Mouse (Mus musculus): ENCODE results near the gene Olfr1425. TPM values are rescaled to one million over a fixed set of nuclear protein-coding genes. Genes with fewer than 3 reads are reported as not detected.

Olfr1425 gene
- total and polyA plus RNA-seq, 2 experiments from 2014 or later: not detected

GRCm38 (mm10) chr19:12025333-12025732 lies 52.2 kb downstream of the Olfr1425 start:
- no peak overlapping the region for H3K9ac ChIP-seq
- no peak for ATAC-seq
- H3K9me3 ChIP-seq (ENCODE audit: low read length): no peaks in the 10 kb centered on the region
- H3K4me2 ChIP-seq (ENCODE audit: low read depth): no peak overlapping the region
- no peak overlapping the region for H3K4me3 ChIP-seq (ENCODE audit: low read depth, low read length)
- TF ChIP-seq CTCF (IDR thresholded peaks at IDR 0.05; ENCODE audit: low read depth): no peak
- H3K4me1 ChIP-seq (ENCODE audit: insufficient read depth): no peaks in the 10 kb centered on the region
- WGBS: 87% methylated on average over 3 of the region's 3 CpGs
- H3K36me3 ChIP-seq (ENCODE audit: insufficient read depth): no peaks in the 10 kb centered on the region
- no peak for DNase-seq
- H3K27ac ChIP-seq (ENCODE audit: low read depth, low read length): no peak overlapping the region
- H3K27me3 ChIP-seq (ENCODE audit: insufficient read depth, low read length): no peaks in the 10 kb centered on the region

GRCm38 (mm10) chr19:12024149-12024548 lies 53.4 kb downstream of the Olfr1425 start:
- TF ChIP-seq CTCF (IDR thresholded peaks at IDR 0.05; ENCODE audit: low read depth): no peak
- no peak for ATAC-seq
- H3K27ac ChIP-seq (ENCODE audit: low read depth, low read length): no peak overlapping the region

More at GRCm38 (mm10) chr19:12024149-12024548, 53.4 kb downstream of the Olfr1425 start:
- no peak for DNase-seq
- H3K4me3 ChIP-seq (ENCODE audit: low read depth, low read length): no peak overlapping the region
- no peak overlapping the region for H3K4me2 ChIP-seq (ENCODE audit: low read depth)
- no peaks in the 10 kb centered on the region for H3K9me3 ChIP-seq (ENCODE audit: low read length)
- H3K9ac ChIP-seq: no peak overlapping the region
- no peaks in the 10 kb centered on the region for H3K36me3 ChIP-seq (ENCODE audit: insufficient read depth)
- H3K27me3 ChIP-seq (ENCODE audit: insufficient read depth, low read length): no peaks in the 10 kb centered on the region
- no peaks in the 10 kb centered on the region for H3K4me1 ChIP-seq (ENCODE audit: insufficient read depth)
- WGBS: 94% methylated on average over 4 of the region's 4 CpGs

Other genes with a start within 250 kb of the Olfr1425 start
- gene Olfr1417, start 238.5 kb downstream of the Olfr1425 start, total RNA-seq (2014; rRNA removed): not detected in 2 replicates
- gene Olfr1417, start 238.5 kb downstream of the Olfr1425 start, polyA plus RNA-seq (2015; fragmentation: Nextera tagmentation; extraction: Ambion mirVana): 0.10 TPM in 1 of 2 replicates, not detected in the other
- not detected in 2 replicates for gene Olfr1418, start 216.7 kb downstream of the Olfr1425 start, total RNA-seq (2014; rRNA removed)
- gene Olfr1418, start 216.7 kb downstream of the Olfr1425 start, polyA plus RNA-seq (2015; fragmentation: Nextera tagmentation; extraction: Ambion mirVana): not detected in 2 replicates
- not detected in 2 replicates for gene Olfr1419, start 202.6 kb downstream of the Olfr1425 start, total RNA-seq (2014; rRNA removed)
- not detected in 2 replicates for gene Olfr1419, start 202.6 kb downstream of the Olfr1425 start, polyA plus RNA-seq (2015; fragmentation: Nextera tagmentation; extraction: Ambion mirVana)
- gene Olfr1420, start 191.2 kb downstream of the Olfr1425 start, total RNA-seq (2014; rRNA removed): not detected in 2 replicates
- gene Olfr1420, start 191.2 kb downstream of the Olfr1425 start, polyA plus RNA-seq (2015; fragmentation: Nextera tagmentation; extraction: Ambion mirVana): not detected in 2 replicates
- gene Patl1, start 165.3 kb downstream of the Olfr1425 start, total RNA-seq (2014; rRNA removed): 7.2 and 12.1 TPM in 2 replicates
- gene Patl1, start 165.3 kb downstream of the Olfr1425 start, polyA plus RNA-seq (2015; fragmentation: Nextera tagmentation; extraction: Ambion mirVana): 7.7 and 11.8 TPM in 2 replicates
- gene Osbp, start 111.8 kb downstream of the Olfr1425 start, total RNA-seq (2014; rRNA removed): 27.3 and 30.3 TPM in 2 replicates
- gene Osbp, start 111.8 kb downstream of the Olfr1425 start, polyA plus RNA-seq (2015; fragmentation: Nextera tagmentation; extraction: Ambion mirVana): 2.3 and 3.1 TPM in 2 replicates
- gene Olfr1423, start 36.4 kb downstream of the Olfr1425 start, total RNA-seq (2014; rRNA removed): not detected in 2 replicates
- gene Olfr1423, start 36.4 kb downstream of the Olfr1425 start, polyA plus RNA-seq (2015; fragmentation: Nextera tagmentation; extraction: Ambion mirVana): not detected in 2 replicates
- gene Olfr1424, start 15.0 kb downstream of the Olfr1425 start, total RNA-seq (2014; rRNA removed): not detected in 2 replicates
- not detected in 2 replicates for gene Olfr1424, start 15.0 kb downstream of the Olfr1425 start, polyA plus RNA-seq (2015; fragmentation: Nextera tagmentation; extraction: Ambion mirVana)
- gene Olfr1426, start 14.3 kb upstream of the Olfr1425 start, total RNA-seq (2014; rRNA removed): not detected in 2 replicates
- not detected in 2 replicates for gene Olfr1426, start 14.3 kb upstream of the Olfr1425 start, polyA plus RNA-seq (2015; fragmentation: Nextera tagmentation; extraction: Ambion mirVana)
- not detected in 2 replicates for gene Olfr1427, start 25.6 kb upstream of the Olfr1425 start, total RNA-seq (2014; rRNA removed)
- not detected in 2 replicates for gene Olfr1427, start 25.6 kb upstream of the Olfr1425 start, polyA plus RNA-seq (2015; fragmentation: Nextera tagmentation; extraction: Ambion mirVana)
- not detected in 2 replicates for gene Olfr1428, start 38.2 kb upstream of the Olfr1425 start, total RNA-seq (2014; rRNA removed)
- gene Olfr1428, start 38.2 kb upstream of the Olfr1425 start, polyA plus RNA-seq (2015; fragmentation: Nextera tagmentation; extraction: Ambion mirVana): not detected in 2 replicates
- not detected in 2 replicates for gene Olfr76, start 45.5 kb upstream of the Olfr1425 start, total RNA-seq (2014; rRNA removed)
- gene Olfr76, start 45.5 kb upstream of the Olfr1425 start, polyA plus RNA-seq (2015; fragmentation: Nextera tagmentation; extraction: Ambion mirVana): not detected in 2 replicates
- gene Olfr1555-ps1, start 92.4 kb upstream of the Olfr1425 start, total RNA-seq (2014; rRNA removed): not detected in 2 replicates
- not detected in 2 replicates for gene Olfr1555-ps1, start 92.4 kb upstream of the Olfr1425 start, polyA plus RNA-seq (2015; fragmentation: Nextera tagmentation; extraction: Ambion mirVana)
- not detected in 2 replicates for gene Olfr1431, start 122.9 kb upstream of the Olfr1425 start, total RNA-seq (2014; rRNA removed)
- not detected in 2 replicates for gene Olfr1431, start 122.9 kb upstream of the Olfr1425 start, polyA plus RNA-seq (2015; fragmentation: Nextera tagmentation; extraction: Ambion mirVana)
- gene Olfr1432, start 154.9 kb upstream of the Olfr1425 start, total RNA-seq (2014; rRNA removed): not detected in 2 replicates
- gene Olfr1432, start 154.9 kb upstream of the Olfr1425 start, polyA plus RNA-seq (2015; fragmentation: Nextera tagmentation; extraction: Ambion mirVana): not detected in 2 replicates
- gene Olfr262, start 163.9 kb upstream of the Olfr1425 start, total RNA-seq (2014; rRNA removed): not detected in 2 replicates
- gene Olfr262, start 163.9 kb upstream of the Olfr1425 start, polyA plus RNA-seq (2015; fragmentation: Nextera tagmentation; extraction: Ambion mirVana): not detected in 2 replicates
- gene Olfr235, start 183.3 kb upstream of the Olfr1425 start, total RNA-seq (2014; rRNA removed): not detected in 2 replicates
- gene Olfr235, start 183.3 kb upstream of the Olfr1425 start, polyA plus RNA-seq (2015; fragmentation: Nextera tagmentation; extraction: Ambion mirVana): not detected in 2 replicates
- gene Olfr1434, start 202.1 kb upstream of the Olfr1425 start, total RNA-seq (2014; rRNA removed): not detected in 2 replicates
- not detected in 2 replicates for gene Olfr1434, start 202.1 kb upstream of the Olfr1425 start, polyA plus RNA-seq (2015; fragmentation: Nextera tagmentation; extraction: Ambion mirVana)
- gene Olfr1436, start 221.4 kb upstream of the Olfr1425 start, total RNA-seq (2014; rRNA removed): not detected in 2 replicates
- gene Olfr1436, start 221.4 kb upstream of the Olfr1425 start, polyA plus RNA-seq (2015; fragmentation: Nextera tagmentation; extraction: Ambion mirVana): not detected in 2 replicates
- gene Olfr1437, start 247.4 kb upstream of the Olfr1425 start, total RNA-seq (2014; rRNA removed): not detected in 2 replicates
- gene Olfr1437, start 247.4 kb upstream of the Olfr1425 start, polyA plus RNA-seq (2015; fragmentation: Nextera tagmentation; extraction: Ambion mirVana): not detected in 2 replicates